Mouse (Mus musculus) liver, adult 2 months (tissue): ENCODE results near the gene Mcu. TPM values are rescaled to one million over a fixed set of nuclear protein-coding genes. Genes with fewer than 3 reads are reported as not detected.

Experiments
- DNase-seq: peaks from one replicate; pipeline ENCODE4 v3.0.0-alpha.2; 2011; ENCODE audit warnings: low read depth, low spot score; ENCODE audit errors: extremely low read depth
- H3K27ac ChIP-seq: fragments of 200-500 bp; replicated peaks from 2 replicates; pipeline ENCODE4 v1.5.1; 2012; ENCODE audit warnings: low read depth, mild to moderate bottlenecking, control low read depth, inconsistent platforms, low read length; ENCODE audit not compliant: insufficient read depth
- H3K27me3 ChIP-seq: fragments of 200-500 bp; 2 replicates; pipeline ENCODE4 v1.6.1; 2012; ENCODE audit warnings: mild to moderate bottlenecking, moderate library complexity, low read length, inconsistent platforms; ENCODE audit not compliant: control insufficient read depth, insufficient read depth
- H3K36me3 ChIP-seq: fragments of 200-500 bp; 2 replicates; pipeline ENCODE4 v1.6.1; 2012; ENCODE audit warnings: low read length, inconsistent platforms; ENCODE audit not compliant: control insufficient read depth, insufficient read depth
- H3K4me1 ChIP-seq: fragments of 200-500 bp; 2 replicates; pipeline ENCODE4 v1.6.1; 2011; ENCODE audit warnings: low read length; ENCODE audit not compliant: control insufficient read depth, insufficient read depth
- H3K4me3 ChIP-seq: fragments of 200-500 bp; 2 replicates; pipeline ENCODE4 v1.5.1; 2011; ENCODE audit warnings: low read depth, mild to moderate bottlenecking, control low read depth, low read length, moderate library complexity; ENCODE audit not compliant: insufficient read depth
- H3K79me2 ChIP-seq: fragments of 200-500 bp; 2 replicates; pipeline ENCODE4 v1.6.1; 2012; ENCODE audit warnings: inconsistent platforms, mild to moderate bottlenecking, low read length, moderate library complexity; ENCODE audit not compliant: control insufficient read depth, insufficient read depth
- H3K9ac ChIP-seq: fragments of 200-500 bp; 2 replicates; pipeline ENCODE4 v1.6.1; 2012; ENCODE audit warnings: low read depth, mild to moderate bottlenecking, control low read depth, inconsistent platforms, low read length
- CTCF ChIP-seq: fragments of 200-500 bp; IDR thresholded peaks from 2 replicates; pipeline ENCODE4 v1.5.1; 2011; ENCODE audit warnings: low read depth, low read length, control low read depth
- POLR2A ChIP-seq: fragments of 200-500 bp; IDR thresholded peaks from 2 replicates; pipeline ENCODE4 v1.6.1; 2011; ENCODE audit warnings: low read length, control low read depth; ENCODE audit not compliant: insufficient read depth; ENCODE audit errors: extremely low read depth
- WGBS: fragments of 180-500 bp; shearing (Covaris S2); methylation state at CpG from one replicate; pipeline ENCODE4 v1.1.7; 2018; 5-methylcytosine and 5-hydroxymethylcytosine counted together
- polyA plus RNA-seq: library from polyadenylated mRNA; depleted of rRNA; stranded (reverse); fragments of >200 nt; gene quantifications from 2 replicates; pipeline ENCODE4 v1.2.3, GENCODE M21; 2012
- total RNA-seq: library from RNA; depleted of rRNA; stranded (reverse); fragments of >200 nt; gene quantifications from 2 replicates; pipeline ENCODE4 v1.2.3, GENCODE M21; 2014

Mcu gene
- total and polyA plus RNA-seq, 2 experiments = 11.5 to 12.9 TPM

DNA sequence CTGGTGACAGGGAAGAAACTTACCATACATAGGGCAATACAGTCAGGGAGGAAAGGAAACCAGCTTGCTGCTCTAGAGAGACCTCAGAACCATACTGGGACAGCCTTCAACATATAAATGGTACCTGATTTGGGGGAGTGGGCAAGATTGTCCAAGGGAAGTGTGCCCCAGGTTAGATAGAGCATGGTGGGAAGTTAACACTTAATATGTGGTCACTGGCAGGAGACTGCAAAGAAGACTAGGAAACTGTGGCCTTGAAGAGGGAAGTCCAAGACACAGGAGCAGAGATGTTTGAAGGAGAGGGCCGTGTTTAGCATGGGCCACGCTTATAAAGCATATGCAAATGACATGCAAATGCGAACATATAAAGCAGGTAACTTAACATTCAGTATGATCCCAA is 172.4 kb downstream of the Mcu start:
- Histone ChIP-seq H3K36me3 (peaks cover 2% of the 10 kb centered on the region; the same call in 1 of the 2 replicates), H3K4me3 (no peak overlapping the region), H3K27me3 (no peaks in the 10 kb centered on the region), H3K27ac (no peak overlapping the region), H3K79me2 (no peaks in the 10 kb centered on the region), H3K4me1 (peaks cover 12% of the 10 kb centered on the region), H3K9ac (no peak overlapping the region)
- 89% methylated on average over 3 of the region's 3 CpGs for WGBS
- TF ChIP-seq CTCF = no peak
- no peak for TF ChIP-seq POLR2A
- DNase-seq = no peak

DNA sequence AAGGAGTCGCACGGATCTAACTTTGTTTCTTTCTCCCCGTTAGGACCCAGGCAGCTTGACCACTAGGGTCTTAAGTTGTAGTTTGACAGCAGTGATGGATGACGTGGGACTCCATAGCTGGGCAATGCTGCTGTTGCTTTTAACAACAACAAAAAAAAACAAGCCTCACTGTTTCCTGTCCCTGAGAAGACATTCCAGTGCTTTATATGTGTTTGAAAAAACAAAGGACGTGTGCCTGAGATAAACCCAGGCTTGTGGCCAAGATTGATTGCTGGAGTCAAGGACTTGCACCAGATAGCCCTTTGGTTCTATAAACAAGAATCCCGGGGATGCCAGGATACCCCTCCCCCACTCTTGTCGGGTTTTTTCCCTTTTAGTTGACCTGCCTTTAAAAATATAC is 173.3 kb downstream of the Mcu start:
- peak overlapping the region; percentile 66 for H3K9ac ChIP-seq
- peak; percentile 98 for DNase-seq
- TF ChIP-seq CTCF = no peak
- no peak for TF ChIP-seq POLR2A
- H3K4me1 ChIP-seq = peaks cover 13% of the 10 kb centered on the region
- H3K36me3 ChIP-seq = peaks cover 2% of the 10 kb centered on the region; the same call in 1 of the 2 replicates
- H3K79me2 ChIP-seq = no peaks in the 10 kb centered on the region
- H3K27ac ChIP-seq = peak overlapping the region; percentile 83
- no peaks in the 10 kb centered on the region for H3K27me3 ChIP-seq
- H3K4me3 ChIP-seq = no peak overlapping the region; the same call in 1 of the 2 replicates
- 3% methylated on average over 7 of the region's 7 CpGs for WGBS

DNA sequence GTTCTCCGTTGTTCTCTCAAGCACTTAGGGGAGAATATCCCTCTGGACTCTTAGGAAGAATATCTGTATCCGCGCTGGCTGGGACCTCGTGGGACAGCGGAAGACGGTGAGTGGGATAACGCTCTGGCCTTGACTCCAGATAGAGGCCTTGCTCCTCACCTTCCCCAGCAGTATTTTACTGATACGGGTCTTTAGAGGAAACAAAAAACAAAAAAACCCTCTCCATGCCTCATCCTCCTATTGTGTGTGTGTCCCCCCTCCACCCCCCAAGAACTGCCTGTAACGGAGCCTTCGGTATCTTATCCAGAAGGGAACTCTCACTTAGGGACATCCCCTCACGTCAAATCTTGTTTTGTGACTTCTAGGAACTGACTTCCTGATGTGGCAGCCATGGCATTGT is 174.8 kb downstream of the Mcu start, which contains the start of gene Oit3:
TSS of gene Oit3 (minus strand) at position 44 of the 400 bp plus-strand sequence.
- DNase-seq = peak; percentile 22
- TF ChIP-seq POLR2A (no peak), CTCF (no peak)
- no peaks in the 10 kb centered on the region; the same call in 1 of the 2 replicates for H3K79me2 ChIP-seq
- peak within 1 kb of the TSS; percentile 83 for H3K27ac ChIP-seq
- peak within 1 kb of the TSS; percentile 67 for H3K9ac ChIP-seq
- WGBS = 81% methylated on average over 11 of the region's 11 CpGs
- H3K27me3 ChIP-seq = no peaks in the 10 kb centered on the region
- peaks cover 13% of the 10 kb centered on the region for H3K4me1 ChIP-seq
- H3K36me3 ChIP-seq = no peaks in the 10 kb centered on the region
- peak within 1 kb of the TSS; percentile 50 for H3K4me3 ChIP-seq

DNA sequence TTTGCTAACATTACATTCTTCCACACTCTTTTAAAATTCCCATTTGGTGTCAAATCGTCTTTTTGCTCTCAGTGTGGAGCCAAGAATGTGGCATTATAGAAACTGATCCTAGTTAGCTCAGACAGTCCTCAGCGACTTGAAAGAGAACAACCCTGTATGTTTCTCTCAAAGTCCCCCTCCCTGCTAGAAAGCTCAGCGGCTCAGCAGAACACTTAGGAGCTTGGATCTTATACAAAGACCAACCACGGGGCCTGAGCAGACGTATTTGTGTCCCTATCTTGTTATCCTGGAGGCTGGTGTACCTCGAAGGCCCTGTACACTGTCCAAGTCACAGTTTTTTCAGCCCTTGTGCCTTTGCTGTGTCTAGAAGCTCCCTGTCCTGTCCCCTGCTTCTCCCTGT is 176.3 kb downstream of the Mcu start:
- Histone ChIP-seq H3K36me3 (no peaks in the 10 kb centered on the region), H3K4me1 (peaks cover 13% of the 10 kb centered on the region), H3K27ac (peak overlapping the region; percentile 84), H3K9ac (peak overlapping the region; percentile 48; the same call in 1 of the 2 replicates), H3K4me3 (peak overlapping the region; percentile 46), H3K79me2 (no peaks in the 10 kb centered on the region; the same call in 1 of the 2 replicates), H3K27me3 (no peaks in the 10 kb centered on the region)
- no peak for TF ChIP-seq CTCF
- TF ChIP-seq POLR2A = no peak
- 66% methylated on average over 6 of the region's 6 CpGs for WGBS
- no peak for DNase-seq

DNA sequence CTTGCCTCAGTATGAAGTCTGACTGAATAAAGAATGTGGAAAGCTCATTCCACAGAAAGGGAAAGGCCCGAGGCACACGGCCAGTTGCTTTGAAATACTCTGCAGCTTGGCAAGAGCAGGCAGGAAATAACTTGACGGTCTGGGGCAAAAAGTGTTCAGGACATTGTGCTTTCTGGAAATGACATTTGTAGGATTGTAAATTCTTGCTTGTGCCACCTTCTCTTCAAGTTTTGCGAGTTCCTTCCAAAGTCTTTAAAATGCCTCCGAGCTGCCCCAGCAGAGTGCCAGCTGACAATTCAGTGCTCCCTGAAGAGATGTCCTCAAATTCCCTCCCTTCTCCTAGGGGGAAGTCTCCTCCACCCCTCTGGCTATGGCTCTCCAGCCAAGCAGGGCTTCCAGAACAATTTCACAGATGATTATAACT is 177.0 kb downstream of the Mcu start:
- peak; percentile 74 for DNase-seq
- WGBS = 18% methylated on average over 5 of the region's 5 CpGs

DNA sequence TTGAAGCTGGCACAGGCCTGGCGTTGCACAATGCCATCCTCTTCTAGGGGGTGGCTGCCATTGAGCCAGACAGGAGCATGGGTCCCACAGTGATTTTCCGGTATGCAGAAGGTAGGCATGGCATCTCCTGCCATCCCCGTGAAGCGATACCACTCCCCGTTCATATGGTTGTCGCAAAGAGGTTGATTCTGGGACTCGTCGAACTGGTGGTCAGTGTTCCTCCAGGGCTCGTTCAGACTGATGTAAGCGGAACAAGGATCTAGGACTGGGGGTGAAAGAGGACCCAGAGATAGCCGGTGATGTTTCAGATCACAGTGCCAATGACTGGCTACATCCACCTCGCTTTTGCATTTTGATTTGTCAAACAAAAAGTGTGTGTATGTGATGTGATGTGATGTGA is 177.8 kb downstream of the Mcu start:
- DNase-seq = no peak
- TF ChIP-seq CTCF (no peak), POLR2A (no peak)
- Histone ChIP-seq H3K79me2 (no peaks in the 10 kb centered on the region; the same call in 1 of the 2 replicates), H3K4me1 (peaks cover 9% of the 10 kb centered on the region), H3K9ac (peak overlapping the region; percentile 50), H3K27me3 (no peaks in the 10 kb centered on the region), H3K27ac (peak overlapping the region; percentile 23), H3K4me3 (peak overlapping the region; percentile 52), H3K36me3 (no peaks in the 10 kb centered on the region)
- 83% methylated on average over 12 of the region's 12 CpGs for WGBS

More for the DNA sequence above, 177.0 kb downstream of the Mcu start:
- H3K27ac ChIP-seq = peak overlapping the region; percentile 45
- H3K4me1 ChIP-seq = peaks cover 13% of the 10 kb centered on the region
- TF ChIP-seq CTCF (no peak), POLR2A (no peak)
- no peaks in the 10 kb centered on the region; the same call in 1 of the 2 replicates for H3K79me2 ChIP-seq
- 0 out of 2 replicates have a peak overlapping the region, but pooled peaks have one; percentile 46 for H3K4me3 ChIP-seq
- no peak overlapping the region for H3K9ac ChIP-seq
- H3K27me3 ChIP-seq = no peaks in the 10 kb centered on the region
- no peaks in the 10 kb centered on the region for H3K36me3 ChIP-seq
